Comparison of ENCODE assay signal across 8 mouse cellular contexts in genomic region chr13:81641289-81642045, GRCm38 (mm10). TPM values are rescaled to one million over a fixed set of nuclear protein-coding genes. Genes with fewer than 3 reads are reported as not detected.
DNase-seq lines count a peak whose midpoint lies in the region; ATAC-seq and TF ChIP-seq lines count a peak whose summit lies in the region.

No protein-coding gene starts in this region.

- no peak for TF ChIP-seq POLR2A in embryonic fibroblast, embryonic 13.5 days (IDR thresholded peaks at IDR 0.05; ENCODE audit: low read depth, low read length)
- TF ChIP-seq POLR2A in spleen, adult 2 months (IDR thresholded peaks at IDR 0.05; ENCODE audit: low read depth, low read length) = no peak

- 0 out of 2 replicates have a peak, but pooled peaks have one; percentile 14 for TF ChIP-seq CTCF in embryonic fibroblast, embryonic 13.5 days (IDR thresholded peaks at IDR 0.05; ENCODE audit: borderline replicate concordance, insufficient read depth, low read length)
- TF ChIP-seq CTCF in spleen, adult 2 months (IDR thresholded peaks at IDR 0.05; ENCODE audit: extremely low read depth, insufficient read depth, insufficient read length, insufficient replicate concordance) = peak; percentile 29; the same call in 1 of the 2 replicates

- H3K9ac ChIP-seq in hindbrain, embryonic 11.5 days (ENCODE audit: low read depth, low read length) = 0 out of 2 replicates have a peak overlapping the region, but pooled peaks have one; percentile 19

- ATAC-seq in hindbrain, embryonic 11.5 days (ENCODE audit: low FRiP score) = peak; percentile 51
- peak; percentile 56 for ATAC-seq in megakaryocyte progenitor cell, adult 5-6 weeks (replicated peaks; ENCODE audit: poor library complexity)

- no peaks in the 10 kb centered on the region for H3K9me3 ChIP-seq in heart, embryonic 10.5 days
- H3K9me3 ChIP-seq in hindbrain, embryonic 11.5 days (ENCODE audit: control insufficient read depth, low read length) = no peaks in the 10 kb centered on the region

- H3K27ac ChIP-seq in heart, embryonic 10.5 days = no peak overlapping the region; the same call in 1 of the 2 replicates
- 0 out of 2 replicates have a peak overlapping the region, but pooled peaks have one; percentile 15 for H3K27ac ChIP-seq in embryonic fibroblast, embryonic 13.5 days (ENCODE audit: insufficient read depth, low read length)
- H3K27ac ChIP-seq in hindbrain, embryonic 11.5 days (ENCODE audit: low read depth, low read length) = peak overlapping the region; percentile 51
- no peak overlapping the region for H3K27ac ChIP-seq in spleen, adult 2 months (ENCODE audit: insufficient read depth, low read length)

- no peaks in the 10 kb centered on the region for H3K27me3 ChIP-seq in heart, embryonic 10.5 days (ENCODE audit: insufficient read depth, poor library complexity, severe bottlenecking)
- H3K27me3 ChIP-seq in hindbrain, embryonic 11.5 days (ENCODE audit: control insufficient read depth, insufficient read depth, low read length) = no peaks in the 10 kb centered on the region
- no peaks in the 10 kb centered on the region for H3K27me3 ChIP-seq in spleen, adult 2 months (ENCODE audit: control insufficient read depth, insufficient read depth, low read length)

- H3K36me3 ChIP-seq in heart, embryonic 10.5 days = no peaks in the 10 kb centered on the region
- H3K36me3 ChIP-seq in hindbrain, embryonic 11.5 days (ENCODE audit: control insufficient read depth, insufficient read depth, low read length) = no peaks in the 10 kb centered on the region
- no peaks in the 10 kb centered on the region for H3K36me3 ChIP-seq in spleen, adult 2 months (ENCODE audit: control insufficient read depth, insufficient read depth, low read length)

- no peak overlapping the region for H3K4me3 ChIP-seq in heart, embryonic 10.5 days
- no peak overlapping the region for H3K4me3 ChIP-seq in embryonic fibroblast, embryonic 13.5 days (ENCODE audit: insufficient read depth, low read length)
- no peak overlapping the region for H3K4me3 ChIP-seq in hindbrain, embryonic 11.5 days (ENCODE audit: low read depth, low read length)
- no peak overlapping the region for H3K4me3 ChIP-seq in spleen, adult 2 months (ENCODE audit: extremely low read depth, insufficient read depth, insufficient read length)

- H3K4me1 ChIP-seq in heart, embryonic 10.5 days = peaks cover 3% of the 10 kb centered on the region; the same call in 1 of the 2 replicates
- H3K4me1 ChIP-seq in embryonic fibroblast, embryonic 13.5 days (ENCODE audit: control insufficient read depth, insufficient read depth, low read length) = peaks cover 8% of the 10 kb centered on the region; the same call in 1 of the 2 replicates
- no peaks in the 10 kb centered on the region; the same call in 1 of the 2 replicates for H3K4me1 ChIP-seq in hindbrain, embryonic 11.5 days (replicated peaks; ENCODE audit: control insufficient read depth, insufficient read depth, low read length)
- H3K4me1 ChIP-seq in spleen, adult 2 months (ENCODE audit: control insufficient read depth, insufficient read depth, insufficient read length) = no peaks in the 10 kb centered on the region

- DNase-seq in heart, adult 18-20 months = peak; percentile 14 to 57
- DNase-seq in heart, embryonic 10.5 days (ENCODE audit: low spot score) = no peak
- DNase-seq in adrenal gland, postnatal 36 days = peak; percentile 51 to 67
- DNase-seq in hindbrain, embryonic 11.5 days (ENCODE audit: low spot score) = peak; percentile 82
- DNase-seq in left cerebral cortex, postnatal 10 days (ENCODE audit: extremely low spot score in 1 of 2, low spot score in 2 of 2) = peak; percentile 45 to 59
- peak; percentile 7 to 14 for DNase-seq in spleen, adult 2 months (ENCODE audit: low read depth in 1 of 2, low spot score in 2 of 2)

- intact Hi-C loops in left cerebral cortex, postnatal 10 days (cut with DNase I) = loop anchor here (5.0 kb wide), 2 partner anchors 121 to 199 kb away; no protein-coding TSS in a partner anchor

- peak overlapping the region; percentile 37 for H3K4me2 ChIP-seq in hindbrain, embryonic 11.5 days (replicated peaks; ENCODE audit: low read depth, low read length)

- 22% methylated on average over 8 of the region's 8 CpGs for WGBS in heart, embryonic 10.5 days
- 1% methylated on average over 8 of the region's 8 CpGs for WGBS in hindbrain, embryonic 11.5 days
- WGBS in spleen, adult 2 months = 21% methylated on average over 8 of the region's 8 CpGs

RNA-seq across cellular contexts. Expression of gene Adgrv1, which starts 8.5 kb away (rescaled TPM):
- under 1 TPM; 0.08 to 0.15 TPM for total RNA-seq in heart, adult 18-20 months (2021)
- polyA plus RNA-seq in heart, embryonic 10.5 days (2016; fragmentation: Nextera tagmentation; extraction: Ambion mirVana) = 1.5 and 2.7 TPM in 2 replicates
- total RNA-seq in adrenal gland, postnatal 36 days (2021) = 1 to 10 TPM; 1.4 to 3.6 TPM
- polyA plus RNA-seq in embryonic fibroblast, embryonic 13.5 days (2011; ENCODE audit: insufficient read length, low read depth, missing spikeins) = 0.13 and 0.81 TPM in 2 replicates
- 40.3 and 54.5 TPM in 2 replicates for polyA plus RNA-seq in hindbrain, embryonic 11.5 days (2014; fragmentation: Nextera tagmentation; extraction: Ambion mirVana)
- 1 to 10 TPM; 3.6 to 4.2 TPM for total RNA-seq in left cerebral cortex, postnatal 10 days (2021)
- not detected in 2 replicates for total RNA-seq in megakaryocyte progenitor cell, adult 5-6 weeks (2015)
- not detected in 2 replicates for total RNA-seq in megakaryocyte progenitor cell, adult 5-6 weeks (2017)
- 0.28 and 0.40 TPM in 2 replicates for polyA plus RNA-seq in spleen, adult 2 months (2012; rRNA removed)

RNA-seq across cellular contexts. Expression of gene Lysmd3, which starts 16.0 kb away (rescaled TPM):
- 10 to 100 TPM; 14.4 to 15.9 TPM for total RNA-seq in heart, adult 18-20 months (2021)
- 26.8 and 27.0 TPM in 2 replicates for polyA plus RNA-seq in heart, embryonic 10.5 days (2016; fragmentation: Nextera tagmentation; extraction: Ambion mirVana)
- total RNA-seq in adrenal gland, postnatal 36 days (2021) = 10 to 100 TPM; 23.1 to 27.0 TPM
- polyA plus RNA-seq in embryonic fibroblast, embryonic 13.5 days (2011; ENCODE audit: insufficient read length, low read depth, missing spikeins) = 23.0 and 28.9 TPM in 2 replicates
- polyA plus RNA-seq in hindbrain, embryonic 11.5 days (2014; fragmentation: Nextera tagmentation; extraction: Ambion mirVana) = 33.5 and 33.6 TPM in 2 replicates
- total RNA-seq in left cerebral cortex, postnatal 10 days (2021) = 10 to 100 TPM; 11.6 to 12.2 TPM
- 21.0 and 24.8 TPM in 2 replicates for total RNA-seq in megakaryocyte progenitor cell, adult 5-6 weeks (2015)
- total RNA-seq in megakaryocyte progenitor cell, adult 5-6 weeks (2017) = 13.5 and 17.7 TPM in 2 replicates
- 3.2 and 16.4 TPM in 2 replicates for polyA plus RNA-seq in spleen, adult 2 months (2012; rRNA removed)

Comparison
In these comparisons a context has a peak if more than half of its experiments do, and no peak if none do; other contexts are left out.
1. H3K27ac ChIP-seq: peak in embryonic fibroblast, embryonic 13.5 days (single experiment) and hindbrain, embryonic 11.5 days (single experiment); none in heart, embryonic 10.5 days (single experiment) and spleen, adult 2 months (single experiment).